Mouse (Mus musculus) midbrain, embryonic 10.5 days (tissue): ENCODE data around the gene Hfe2. TPM values are rescaled to one million over a fixed set of nuclear protein-coding genes. Genes with fewer than 3 reads are reported as not detected.
A peak's percentile ranks its signal among the peaks of the same experiment; 100 is the strongest.

ENCODE experiments used
- DNase-seq: peaks from one replicate; pipeline ENCODE4 v3.0.0-alpha.2; 2017; ENCODE audit warnings: low spot score
- H3K27ac ChIP-seq: fragments of 300-500 bp; sonication (generic); replicated peaks from 2 replicates; pipeline ENCODE4 v1.5.1; 2016; ENCODE audit warnings: mild to moderate bottlenecking
- H3K27me3 ChIP-seq: fragments of 300-500 bp; sonication (generic); 2 replicates; pipeline ENCODE4 v1.6.1; 2016; ENCODE audit warnings: low read depth, mild to moderate bottlenecking; ENCODE audit not compliant: poor library complexity, severe bottlenecking
- H3K36me3 ChIP-seq: fragments of 300-500 bp; sonication (generic); 2 replicates; pipeline ENCODE4 v1.6.1; 2016; ENCODE audit warnings: mild to moderate bottlenecking, moderate library complexity
- H3K4me1 ChIP-seq: fragments of 300-500 bp; sonication (generic); 2 replicates; pipeline ENCODE4 v1.6.1; 2016
- H3K4me3 ChIP-seq: fragments of 300-500 bp; sonication (generic); 2 replicates; pipeline ENCODE4 v1.5.1; 2016; ENCODE audit warnings: mild to moderate bottlenecking, moderate library complexity
- H3K9me3 ChIP-seq: fragments of 300-500 bp; sonication (generic); replicated peaks from 2 replicates; pipeline ENCODE4 v1.6.1; 2016; ENCODE audit warnings: mild to moderate bottlenecking
- WGBS: fragments of 180-500 bp; shearing (Covaris S2); methylation state at CpG from one replicate; pipeline ENCODE4 v1.1.7; 2016; 5-methylcytosine and 5-hydroxymethylcytosine counted together
- polyA plus RNA-seq: library from polyadenylated mRNA; unstranded; fragments of >200 nt; fragmentation: Nextera tagmentation; extraction: Ambion mirVana; gene quantifications from 2 replicates; pipeline ENCODE4 v1.2.1, GENCODE M21; 2016

Hfe2 gene
- polyA plus RNA-seq, 1 experiment from 2014 or later = 2.1 TPM

DNA sequence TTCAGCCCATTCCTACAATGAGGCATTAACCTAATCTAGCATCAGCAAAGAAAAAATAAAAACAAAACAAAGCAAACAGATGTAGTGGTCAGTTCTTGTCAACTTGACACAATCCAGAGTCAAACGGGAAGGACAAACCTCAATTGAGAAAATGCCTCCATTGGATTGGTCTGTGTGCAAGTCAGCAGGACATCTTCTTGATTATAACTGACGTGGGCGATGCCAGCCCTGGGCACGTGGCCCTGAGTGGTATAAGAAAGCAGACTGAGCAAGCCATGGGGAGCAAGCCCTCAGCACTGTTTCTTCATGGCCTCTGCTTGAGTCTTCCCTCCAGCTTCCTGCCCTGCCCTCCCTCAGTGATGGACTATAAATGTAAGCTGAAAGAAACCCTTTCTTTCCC is 21.9 kb downstream of the Hfe2 start:
- Histone ChIP-seq H3K36me3 (no peaks in the 10 kb centered on the region), H3K27me3 (peaks cover 35% of the 10 kb centered on the region), H3K9me3 (no peaks in the 10 kb centered on the region), H3K4me1 (peaks cover 14% of the 10 kb centered on the region), H3K4me3 (no peak overlapping the region), H3K27ac (no peak overlapping the region)
- 55% methylated on average over 4 of the region's 4 CpGs for WGBS
- DNase-seq = no peak

DNA sequence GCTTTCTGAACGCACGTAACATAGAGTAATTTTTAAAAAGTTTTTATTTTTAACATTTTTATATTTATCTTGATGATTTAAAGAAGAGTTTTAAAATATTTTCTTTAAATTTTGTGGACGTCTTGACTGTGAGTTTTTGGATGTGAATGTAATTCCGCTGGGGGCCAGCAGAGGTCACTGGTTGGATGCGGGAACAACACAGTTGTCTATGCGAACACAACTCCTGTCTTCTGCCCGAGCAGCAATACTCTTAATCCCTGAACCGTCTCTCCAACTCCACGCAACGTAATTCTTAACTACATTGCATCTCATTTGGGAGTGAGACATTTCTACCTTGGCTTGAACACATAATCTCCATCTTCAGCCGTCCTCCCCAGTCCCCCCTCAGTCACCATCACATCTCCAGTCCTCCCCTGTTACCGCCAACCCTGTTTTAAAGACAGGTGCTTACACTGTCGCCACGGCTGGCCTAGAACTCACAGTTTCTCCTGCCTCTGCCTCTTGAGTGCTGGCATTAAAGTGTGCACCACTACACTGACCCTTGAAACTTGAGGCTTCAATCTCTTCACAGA is 22.5 kb downstream of the Hfe2 start:
- H3K27me3 ChIP-seq = peaks cover 32% of the 10 kb centered on the region
- H3K27ac ChIP-seq = 0 out of 2 replicates have a peak overlapping the region, but pooled peaks have one; percentile 9
- H3K36me3 ChIP-seq = no peaks in the 10 kb centered on the region
- H3K9me3 ChIP-seq = no peaks in the 10 kb centered on the region
- peak overlapping the region; percentile 37 for H3K4me3 ChIP-seq
- peaks cover 14% of the 10 kb centered on the region for H3K4me1 ChIP-seq
- WGBS = 9% methylated on average over 14 of the region's 14 CpGs
- DNase-seq = peak; percentile 74

DNA sequence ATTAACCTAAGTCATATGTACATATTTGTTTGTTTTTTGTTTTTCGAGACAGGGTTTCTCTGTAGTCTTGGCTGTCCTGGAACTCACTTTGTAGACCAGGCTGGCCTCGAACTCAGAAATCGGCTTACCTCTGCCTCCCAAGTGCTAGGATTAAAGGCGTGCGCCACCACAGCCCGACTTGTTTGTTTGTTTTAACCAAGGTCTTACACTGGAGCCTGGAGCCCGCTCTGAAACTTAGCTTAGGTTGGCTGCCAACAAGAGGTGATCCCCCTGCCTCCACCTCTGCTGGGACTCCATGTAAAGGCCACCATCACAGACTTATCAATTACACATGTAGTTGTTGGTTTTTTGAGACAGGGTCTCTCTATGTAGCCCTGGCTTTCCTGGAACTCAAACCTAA is 23.9 kb downstream of the Hfe2 start:
- Histone ChIP-seq H3K27ac (no peak overlapping the region), H3K4me3 (no peak overlapping the region), H3K4me1 (peaks cover 14% of the 10 kb centered on the region), H3K9me3 (no peaks in the 10 kb centered on the region), H3K27me3 (peaks cover 27% of the 10 kb centered on the region), H3K36me3 (no peaks in the 10 kb centered on the region)
- DNase-seq = no peak
- 74% methylated on average over 7 of the region's 7 CpGs for WGBS

DNA sequence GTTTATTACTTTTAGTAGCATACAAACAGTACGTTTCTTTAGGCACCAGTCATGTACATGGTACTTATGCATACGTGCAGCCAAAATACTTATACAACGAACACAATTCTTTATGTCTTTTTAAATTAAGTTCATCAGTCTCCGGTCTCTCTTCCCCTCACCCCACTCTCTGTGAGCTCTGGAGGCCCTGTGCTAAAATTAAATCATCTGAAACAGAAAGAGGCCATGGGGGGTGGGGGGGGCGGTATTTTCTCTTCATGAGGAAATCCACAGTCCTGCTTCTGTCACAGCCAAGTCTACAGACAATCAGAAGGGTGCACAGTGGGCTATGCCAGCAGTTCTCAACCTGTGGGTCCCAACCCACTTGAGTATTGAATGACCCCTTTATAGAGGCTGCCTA is 24.4 kb downstream of the Hfe2 start:
- H3K4me3 ChIP-seq = no peak overlapping the region
- DNase-seq = no peak
- H3K9me3 ChIP-seq = no peaks in the 10 kb centered on the region
- no peaks in the 10 kb centered on the region for H3K36me3 ChIP-seq
- H3K27me3 ChIP-seq = peaks cover 27% of the 10 kb centered on the region
- H3K4me1 ChIP-seq = peaks cover 14% of the 10 kb centered on the region
- 87% methylated on average over 5 of the region's 5 CpGs for WGBS
- no peak overlapping the region for H3K27ac ChIP-seq

DNA sequence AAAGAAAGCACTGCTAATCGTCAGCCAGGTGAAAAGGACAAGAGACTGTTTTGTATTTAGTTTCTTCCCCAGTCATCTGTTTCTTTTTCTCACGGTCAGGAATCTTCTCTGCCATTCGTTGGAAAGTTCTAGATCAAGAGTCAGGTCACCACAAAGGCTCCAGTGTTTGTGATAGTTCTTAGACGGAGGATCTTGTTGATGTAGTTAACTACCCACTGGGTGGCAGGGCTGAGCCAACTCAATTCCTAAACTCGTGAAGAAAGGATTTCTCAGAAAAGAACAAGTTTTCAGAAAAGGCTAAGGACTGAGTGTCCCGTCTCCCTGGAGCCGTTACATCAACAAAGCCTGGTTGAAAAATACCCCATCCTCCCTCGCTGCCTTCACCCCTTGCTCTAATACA is 26.2 kb downstream of the Hfe2 start:
- peaks cover 23% of the 10 kb centered on the region for H3K4me1 ChIP-seq
- peaks cover 23% of the 10 kb centered on the region for H3K27me3 ChIP-seq
- H3K4me3 ChIP-seq = no peak overlapping the region
- no peaks in the 10 kb centered on the region for H3K9me3 ChIP-seq
- DNase-seq = peak; percentile 31
- no peak overlapping the region for H3K27ac ChIP-seq
- H3K36me3 ChIP-seq = no peaks in the 10 kb centered on the region
- WGBS = 32% methylated on average over 8 of the region's 8 CpGs

DNA sequence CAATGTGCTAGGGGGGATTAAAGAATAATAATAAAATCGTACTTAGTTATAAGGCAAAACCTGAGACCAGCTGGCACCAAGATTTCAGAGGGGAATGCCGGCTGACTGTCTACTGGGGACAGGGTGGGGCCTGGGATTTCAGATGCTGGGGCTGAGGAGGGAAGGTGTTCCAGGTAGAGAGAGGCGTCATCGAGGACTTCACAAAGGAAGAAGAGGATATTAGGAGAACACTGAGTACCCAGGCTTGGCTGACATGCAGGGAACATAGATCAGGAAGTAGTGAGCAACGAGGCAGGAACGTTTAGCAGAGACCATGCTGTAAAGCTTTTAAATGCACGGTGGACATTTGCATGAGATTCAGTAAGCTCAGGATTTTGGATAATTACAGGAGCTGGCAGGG is 26.9 kb downstream of the Hfe2 start:
- 80% methylated on average over 7 of the region's 7 CpGs for WGBS

DNA sequence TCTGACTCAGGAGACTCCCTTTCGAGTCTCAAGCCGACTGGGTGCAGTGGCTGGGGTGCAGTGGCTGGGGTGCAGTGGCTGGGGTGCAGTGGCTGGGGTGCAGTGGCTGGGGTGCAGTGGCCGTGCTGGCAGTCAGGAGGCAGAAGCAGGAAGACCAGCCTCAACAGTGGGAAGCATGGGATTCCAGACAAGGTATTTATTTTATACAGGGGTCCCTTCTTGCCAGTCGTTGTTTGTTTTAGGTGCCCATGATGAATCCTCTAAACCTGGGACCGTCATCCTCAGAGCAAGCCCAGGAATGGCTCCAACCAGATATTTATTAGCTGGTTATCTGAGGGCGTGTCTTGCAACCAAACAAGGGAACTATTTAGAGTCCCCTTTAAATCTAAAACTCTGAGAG is 28.6 kb downstream of the Hfe2 start:
- Histone ChIP-seq H3K4me3 (no peak overlapping the region), H3K4me1 (peaks cover 33% of the 10 kb centered on the region), H3K36me3 (no peaks in the 10 kb centered on the region), H3K27ac (no peak overlapping the region), H3K9me3 (no peaks in the 10 kb centered on the region), H3K27me3 (0 out of 2 replicates have a peak, but pooled peaks cover 7% of the 10 kb centered on the region)
- 76% methylated on average over 6 of the region's 6 CpGs for WGBS
- no peak for DNase-seq

More for the DNA sequence above, 26.9 kb downstream of the Hfe2 start:
- H3K4me3 ChIP-seq = no peak overlapping the region
- no peaks in the 10 kb centered on the region for H3K9me3 ChIP-seq
- no peak overlapping the region for H3K27ac ChIP-seq
- H3K36me3 ChIP-seq = no peaks in the 10 kb centered on the region
- H3K27me3 ChIP-seq = peaks cover 16% of the 10 kb centered on the region
- DNase-seq = no peak
- peaks cover 29% of the 10 kb centered on the region for H3K4me1 ChIP-seq

DNA sequence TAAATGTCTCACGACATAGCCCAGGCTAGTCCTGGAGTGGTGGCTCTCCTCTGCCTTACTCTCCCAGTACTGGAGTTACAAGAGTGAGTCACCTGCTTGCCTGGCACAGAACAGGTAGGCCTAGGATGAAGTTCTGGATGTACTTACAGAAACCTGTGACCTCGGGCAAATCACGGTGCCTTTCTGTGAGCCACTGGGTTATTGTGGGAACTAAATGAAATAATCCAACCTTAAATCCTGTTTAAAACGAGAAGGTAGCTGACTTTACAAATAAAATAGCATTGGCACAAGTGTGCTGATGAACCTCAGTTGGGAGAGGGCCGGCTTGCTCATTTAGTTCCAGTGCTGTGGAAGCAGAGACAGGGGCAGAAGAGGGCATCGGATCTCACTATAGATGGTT is 29.3 kb downstream of the Hfe2 start:
- no peaks in the 10 kb centered on the region for H3K9me3 ChIP-seq
- 0 out of 2 replicates have a peak, but pooled peaks cover 7% of the 10 kb centered on the region for H3K27me3 ChIP-seq
- WGBS = 81% methylated on average over 6 of the region's 6 CpGs
- peaks cover 40% of the 10 kb centered on the region for H3K4me1 ChIP-seq
- no peaks in the 10 kb centered on the region; the same call in 1 of the 2 replicates for H3K36me3 ChIP-seq
- no peak overlapping the region for H3K4me3 ChIP-seq
- no peak for DNase-seq
- H3K27ac ChIP-seq = no peak overlapping the region

DNA sequence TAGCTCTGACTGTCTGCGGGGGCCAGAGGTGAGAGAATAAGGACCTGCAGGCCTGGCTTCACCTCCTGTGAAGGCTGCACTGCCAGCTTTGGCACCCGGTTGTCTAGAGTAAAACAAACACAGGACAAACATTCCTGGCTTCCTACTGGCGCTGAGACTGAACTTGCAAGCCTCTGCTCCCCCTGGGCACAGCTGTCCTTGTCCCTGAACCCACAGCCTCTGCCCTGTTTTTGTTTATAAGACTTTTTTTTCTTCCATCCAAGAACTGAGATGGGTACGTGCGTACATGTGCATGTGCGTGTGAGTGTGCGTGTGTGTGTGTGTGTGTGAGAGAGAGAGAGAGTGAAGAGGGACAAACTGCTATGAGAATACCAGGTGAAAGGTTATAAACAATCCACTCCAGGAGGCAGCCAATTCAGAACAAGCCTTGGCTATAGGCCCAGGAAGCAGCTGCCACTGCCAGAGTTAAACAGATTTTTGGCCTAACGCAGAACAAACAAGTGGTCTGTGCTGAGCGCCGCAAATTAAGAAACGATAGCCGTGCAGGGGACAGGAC is 30.1 kb downstream of the Hfe2 start:
- Histone ChIP-seq H3K27me3 (0 out of 2 replicates have a peak, but pooled peaks cover 7% of the 10 kb centered on the region), H3K4me3 (no peak overlapping the region), H3K9me3 (no peaks in the 10 kb centered on the region), H3K4me1 (peaks cover 49% of the 10 kb centered on the region), H3K36me3 (peaks cover 9% of the 10 kb centered on the region), H3K27ac (peak overlapping the region; percentile 49; the same call in 1 of the 2 replicates)
- no peak for DNase-seq
- WGBS = 61% methylated on average over 12 of the region's 12 CpGs

DNA sequence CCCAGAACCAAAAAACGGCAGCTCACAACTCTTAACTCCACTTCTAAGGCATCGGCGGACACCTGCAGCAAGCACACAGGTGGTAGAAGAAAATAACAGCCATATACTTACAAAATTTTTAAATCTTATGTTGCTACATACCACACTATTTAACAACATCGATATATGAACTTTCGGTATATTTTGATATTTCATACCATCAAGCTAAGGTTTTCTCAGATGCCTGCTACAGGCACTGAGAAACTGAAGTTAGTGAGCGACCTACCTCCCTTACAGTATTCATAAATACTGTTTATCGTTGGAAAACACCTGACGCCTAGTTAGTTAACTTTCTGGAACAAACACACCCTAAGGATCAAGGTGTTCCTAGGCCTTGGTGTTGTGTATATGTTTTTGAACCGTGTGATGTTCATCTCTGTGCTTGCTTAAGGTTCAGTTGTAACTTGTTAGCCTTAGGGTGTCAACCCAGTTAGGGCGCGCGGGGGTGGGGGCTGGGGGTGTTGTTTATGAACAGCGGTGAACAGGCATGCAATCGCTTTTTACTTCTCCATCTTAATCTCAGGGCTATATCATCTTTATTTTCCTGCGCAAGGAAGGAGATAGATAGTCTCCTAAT is 31.1 kb downstream of the Hfe2 start:
- Histone ChIP-seq H3K9me3 (no peaks in the 10 kb centered on the region), H3K4me3 (peak overlapping the region; percentile 81; the same call in 1 of the 2 replicates), H3K27ac (peak overlapping the region; percentile 90; the same call in 1 of the 2 replicates), H3K4me1 (peaks cover 56% of the 10 kb centered on the region), H3K27me3 (0 out of 2 replicates have a peak, but pooled peaks cover 4% of the 10 kb centered on the region), H3K36me3 (peaks cover 19% of the 10 kb centered on the region)
- no peak for DNase-seq
- 86% methylated on average over 15 of the region's 15 CpGs for WGBS

DNA sequence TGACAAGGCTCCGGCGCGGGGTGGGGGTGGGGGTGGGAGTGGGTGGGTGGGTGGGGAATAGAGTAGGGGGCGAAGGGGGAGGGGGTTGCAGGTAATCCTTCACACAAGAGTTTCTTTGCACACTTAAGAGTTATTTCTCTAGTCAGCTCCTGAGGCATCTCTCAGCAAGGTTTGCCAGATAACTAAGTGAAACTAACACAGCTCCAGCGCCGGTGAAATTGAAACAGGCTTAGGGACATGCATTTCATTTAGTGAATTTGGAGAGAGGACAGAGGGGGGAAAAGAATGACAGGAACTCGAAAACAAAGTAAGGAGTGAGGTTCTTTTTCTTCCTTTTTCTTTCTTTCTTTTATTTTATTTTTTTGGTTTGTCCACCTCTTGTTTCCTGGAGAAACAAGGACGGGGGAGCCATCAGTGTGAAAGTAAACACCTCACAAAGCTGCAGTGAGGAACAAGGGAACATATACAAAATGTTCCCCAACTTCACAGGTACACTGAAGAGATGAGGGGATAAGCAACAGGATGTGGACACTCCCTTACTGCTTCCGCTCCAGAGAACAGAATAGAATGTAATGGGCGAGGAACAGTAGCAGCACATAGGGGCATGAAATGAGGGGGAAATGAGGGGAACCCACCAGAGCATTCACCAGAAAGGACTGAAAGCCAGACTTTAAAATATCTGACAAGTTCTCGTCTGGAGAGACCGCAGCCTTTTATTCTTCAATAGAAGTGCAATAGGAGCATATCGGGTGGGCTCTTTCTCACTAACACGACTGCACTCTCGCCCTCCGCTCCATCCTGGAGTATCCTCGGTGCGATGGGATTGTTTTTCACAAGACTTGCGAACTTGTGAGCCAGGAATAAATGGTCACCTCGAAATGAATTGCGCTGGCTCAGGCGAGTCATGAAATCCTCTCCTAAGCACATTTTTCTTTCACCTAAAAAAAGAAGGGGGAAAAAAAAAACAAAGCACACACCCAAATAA is 32.0 kb downstream of the Hfe2 start:
- Histone ChIP-seq H3K9me3 (no peaks in the 10 kb centered on the region), H3K27ac (peak overlapping the region; percentile 90), H3K36me3 (peaks cover 23% of the 10 kb centered on the region), H3K4me3 (peak overlapping the region; percentile 81), H3K4me1 (peaks cover 56% of the 10 kb centered on the region), H3K27me3 (0 out of 2 replicates have a peak, but pooled peaks cover 1% of the 10 kb centered on the region)
- 11% methylated on average over 22 of the region's 22 CpGs for WGBS
- peak; percentile 28 for DNase-seq

DNA sequence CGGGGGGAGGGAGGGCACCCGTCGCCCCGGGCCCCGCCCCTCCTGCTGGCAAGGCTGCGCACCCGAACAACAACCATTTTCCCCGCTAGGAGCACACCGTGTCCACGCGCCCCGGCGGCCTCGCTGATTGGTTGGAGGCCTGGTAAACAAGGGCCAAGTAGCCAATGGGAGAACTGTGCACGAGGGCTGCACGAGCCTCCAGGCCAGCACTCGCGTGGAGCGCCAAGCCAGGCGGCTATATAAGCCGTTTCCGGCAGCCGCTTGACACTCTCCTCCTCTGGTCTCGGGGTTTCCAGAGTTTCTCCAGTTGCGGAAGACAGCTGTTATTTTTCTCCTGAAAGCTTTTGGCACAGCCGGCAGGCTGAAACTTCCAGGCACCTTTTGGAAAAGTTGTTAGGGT is 32.7 kb downstream of the Hfe2 start, which contains the start of gene Txnip:
TSS of gene Txnip (plus strand) at position 264 of the 400 bp plus-strand sequence.
- Histone ChIP-seq H3K9me3 (no peaks in the 10 kb centered on the region), H3K4me3 (peak within 1 kb of the TSS; percentile 81), H3K36me3 (peaks cover 23% of the 10 kb centered on the region), H3K27me3 (no peaks in the 10 kb centered on the region), H3K27ac (peak within 1 kb of the TSS; percentile 90), H3K4me1 (peaks cover 56% of the 10 kb centered on the region)
- DNase-seq = peak; percentile 100
- WGBS = 0% methylated on average over 26 of the region's 26 CpGs
